Mouse (Mus musculus): ENCODE measurements around the gene Rbms3. TPM values are rescaled to one million over a fixed set of nuclear protein-coding genes. Genes with fewer than 3 reads are reported as not detected.

The Rbms3 gene
- polyA plus RNA-seq, 1 experiment from 2014 or later, result 23.5 TPM

- DNase-seq (ENCODE audit: low spot score), result no peak
- Histone ChIP-seq H3K4me2 (no peak overlapping the region), H3K4me3 (ENCODE audit: low read depth, low read length) (no peak overlapping the region), H3K4me1 (replicated peaks; ENCODE audit: control insufficient read depth, insufficient read depth, low read length) (no peaks in the 10 kb centered on the region), H3K27ac (ENCODE audit: low read depth, low read length) (no peak overlapping the region), H3K9ac (ENCODE audit: low read depth, low read length) (no peak overlapping the region), H3K27me3 (replicated peaks; ENCODE audit: control insufficient read depth, insufficient read depth, low read length) (no peaks in the 10 kb centered on the region), H3K36me3 (ENCODE audit: control insufficient read depth, insufficient read depth, low read length) (no peaks in the 10 kb centered on the region), H3K9me3 (ENCODE audit: control insufficient read depth, low read length) (no peaks in the 10 kb centered on the region)
- 67% methylated on average over 3 of the region's 3 CpGs for WGBS
- ATAC-seq (replicated peaks; ENCODE audit: low FRiP score), result no peak
These were observed 826.4 kb downstream of the Rbms3 start for GRCm38 (mm10) chr9:116803292-116803731.

- Histone ChIP-seq H3K4me2 (no peak overlapping the region), H3K9ac (ENCODE audit: low read depth, low read length) (no peak overlapping the region), H3K36me3 (ENCODE audit: control insufficient read depth, insufficient read depth, low read length) (no peaks in the 10 kb centered on the region), H3K4me3 (ENCODE audit: low read depth, low read length) (no peak overlapping the region), H3K4me1 (replicated peaks; ENCODE audit: control insufficient read depth, insufficient read depth, low read length) (no peaks in the 10 kb centered on the region), H3K27ac (ENCODE audit: low read depth, low read length) (no peak overlapping the region), H3K27me3 (replicated peaks; ENCODE audit: control insufficient read depth, insufficient read depth, low read length) (no peaks in the 10 kb centered on the region), H3K9me3 (ENCODE audit: control insufficient read depth, low read length) (no peaks in the 10 kb centered on the region)
- no peak for DNase-seq (ENCODE audit: low spot score)
- ATAC-seq (replicated peaks; ENCODE audit: low FRiP score), result no peak
- WGBS, result 74% methylated on average over 7 of the region's 7 CpGs
These were observed 827.1 kb downstream of the Rbms3 start for GRCm38 (mm10) chr9:116802602-116803001.

GRCm38 (mm10) chr9:116795240-116795955 lies 834.3 kb downstream of the Rbms3 start:
- no peak for DNase-seq (ENCODE audit: low spot score)
- Histone ChIP-seq H3K27me3 (replicated peaks; ENCODE audit: control insufficient read depth, insufficient read depth, low read length) (no peaks in the 10 kb centered on the region), H3K9me3 (ENCODE audit: control insufficient read depth, low read length) (no peaks in the 10 kb centered on the region), H3K27ac (ENCODE audit: low read depth, low read length) (no peak overlapping the region), H3K4me2 (no peak overlapping the region), H3K36me3 (ENCODE audit: control insufficient read depth, insufficient read depth, low read length) (no peaks in the 10 kb centered on the region), H3K4me3 (ENCODE audit: low read depth, low read length) (no peak overlapping the region), H3K9ac (ENCODE audit: low read depth, low read length) (no peak overlapping the region), H3K4me1 (replicated peaks; ENCODE audit: control insufficient read depth, insufficient read depth, low read length) (no peaks in the 10 kb centered on the region)
- ATAC-seq (replicated peaks; ENCODE audit: low FRiP score), result no peak
- 76% methylated on average over 2 of the region's 2 CpGs for WGBS

GRCm38 (mm10) chr9:116791850-116792249 lies 837.9 kb downstream of the Rbms3 start:
- ATAC-seq (replicated peaks; ENCODE audit: low FRiP score) (no peak), DNase-seq (ENCODE audit: low spot score) (no peak)
- H3K27ac ChIP-seq (ENCODE audit: low read depth, low read length), result no peak overlapping the region
- H3K4me2 ChIP-seq, result no peak overlapping the region
- H3K27me3 ChIP-seq (replicated peaks; ENCODE audit: control insufficient read depth, insufficient read depth, low read length), result no peaks in the 10 kb centered on the region
- no peak overlapping the region for H3K4me3 ChIP-seq (ENCODE audit: low read depth, low read length)
- no peak overlapping the region for H3K9ac ChIP-seq (ENCODE audit: low read depth, low read length)
- H3K4me1 ChIP-seq (replicated peaks; ENCODE audit: control insufficient read depth, insufficient read depth, low read length), result no peaks in the 10 kb centered on the region
- H3K9me3 ChIP-seq (ENCODE audit: control insufficient read depth, low read length), result no peaks in the 10 kb centered on the region
- 72% methylated on average over 7 of the region's 7 CpGs for WGBS
- H3K36me3 ChIP-seq (ENCODE audit: control insufficient read depth, insufficient read depth, low read length), result no peaks in the 10 kb centered on the region

GRCm38 (mm10) chr9:116786136-116787046 lies 843.3 kb downstream of the Rbms3 start:
- Histone ChIP-seq H3K4me3 (ENCODE audit: low read depth, low read length) (no peak overlapping the region), H3K27ac (ENCODE audit: low read depth, low read length) (no peak overlapping the region), H3K9ac (ENCODE audit: low read depth, low read length) (no peak overlapping the region), H3K4me1 (replicated peaks; ENCODE audit: control insufficient read depth, insufficient read depth, low read length) (no peaks in the 10 kb centered on the region), H3K36me3 (ENCODE audit: control insufficient read depth, insufficient read depth, low read length) (no peaks in the 10 kb centered on the region), H3K27me3 (replicated peaks; ENCODE audit: control insufficient read depth, insufficient read depth, low read length) (no peaks in the 10 kb centered on the region), H3K9me3 (ENCODE audit: control insufficient read depth, low read length) (no peaks in the 10 kb centered on the region), H3K4me2 (no peak overlapping the region)
- no peak for ATAC-seq (replicated peaks; ENCODE audit: low FRiP score)
- WGBS, result 79% methylated on average over 11 of the region's 11 CpGs
- DNase-seq (ENCODE audit: low spot score), result no peak

GRCm38 (mm10) chr9:116771820-116772219 lies 857.9 kb downstream of the Rbms3 start:
- no peak for ATAC-seq (replicated peaks; ENCODE audit: low FRiP score)
- DNase-seq (ENCODE audit: low spot score), result no peak

GRCm38 (mm10) chr9:116769358-116770054 lies 860.2 kb downstream of the Rbms3 start:
- no peaks in the 10 kb centered on the region for H3K27me3 ChIP-seq (replicated peaks; ENCODE audit: control insufficient read depth, insufficient read depth, low read length)
- H3K9ac ChIP-seq (ENCODE audit: low read depth, low read length), result no peak overlapping the region
- DNase-seq (ENCODE audit: low spot score), result no peak
- H3K27ac ChIP-seq (ENCODE audit: low read depth, low read length), result no peak overlapping the region
- no peak for ATAC-seq (replicated peaks; ENCODE audit: low FRiP score)
- no peaks in the 10 kb centered on the region for H3K4me1 ChIP-seq (replicated peaks; ENCODE audit: control insufficient read depth, insufficient read depth, low read length)
- WGBS, result 63% methylated on average over 12 of the region's 12 CpGs
- no peaks in the 10 kb centered on the region for H3K9me3 ChIP-seq (ENCODE audit: control insufficient read depth, low read length)
- no peak overlapping the region for H3K4me2 ChIP-seq
- H3K36me3 ChIP-seq (ENCODE audit: control insufficient read depth, insufficient read depth, low read length), result no peaks in the 10 kb centered on the region
- H3K4me3 ChIP-seq (ENCODE audit: low read depth, low read length), result no peak overlapping the region

More at GRCm38 (mm10) chr9:116771820-116772219, 857.9 kb downstream of the Rbms3 start:
- Histone ChIP-seq H3K36me3 (ENCODE audit: control insufficient read depth, insufficient read depth, low read length) (no peaks in the 10 kb centered on the region), H3K4me3 (ENCODE audit: low read depth, low read length) (no peak overlapping the region), H3K4me1 (replicated peaks; ENCODE audit: control insufficient read depth, insufficient read depth, low read length) (no peaks in the 10 kb centered on the region), H3K27ac (ENCODE audit: low read depth, low read length) (no peak overlapping the region), H3K9me3 (ENCODE audit: control insufficient read depth, low read length) (no peaks in the 10 kb centered on the region), H3K4me2 (no peak overlapping the region), H3K9ac (ENCODE audit: low read depth, low read length) (no peak overlapping the region), H3K27me3 (replicated peaks; ENCODE audit: control insufficient read depth, insufficient read depth, low read length) (no peaks in the 10 kb centered on the region)
- WGBS, result 61% methylated on average over 3 of the region's 3 CpGs

- Histone ChIP-seq H3K4me2 (no peak overlapping the region), H3K36me3 (ENCODE audit: control insufficient read depth, insufficient read depth, low read length) (no peaks in the 10 kb centered on the region), H3K9me3 (ENCODE audit: control insufficient read depth, low read length) (no peaks in the 10 kb centered on the region), H3K27me3 (replicated peaks; ENCODE audit: control insufficient read depth, insufficient read depth, low read length) (no peaks in the 10 kb centered on the region), H3K9ac (ENCODE audit: low read depth, low read length) (no peak overlapping the region), H3K4me3 (ENCODE audit: low read depth, low read length) (no peak overlapping the region), H3K27ac (ENCODE audit: low read depth, low read length) (no peak overlapping the region), H3K4me1 (replicated peaks; ENCODE audit: control insufficient read depth, insufficient read depth, low read length) (peaks cover 4% of the 10 kb centered on the region; the same call in 1 of the 2 replicates)
- no peak; the same call in 1 of the 2 replicates for ATAC-seq (replicated peaks; ENCODE audit: low FRiP score)
- DNase-seq (ENCODE audit: low spot score), result no peak
- WGBS, result 43% methylated on average over 10 of the region's 10 CpGs
These were observed 867.2 kb downstream of the Rbms3 start for GRCm38 (mm10) chr9:116762395-116763025.
